Mouse (Mus musculus): Measurements from ENCODE around the gene Orm3. TPM values are rescaled to one million over a fixed set of nuclear protein-coding genes. Genes with fewer than 3 reads are reported as not detected.
A peak's percentile ranks its signal among the peaks of the same experiment; 100 is the strongest.
"Not testable (repeated sequence)": the region's sequence is repeated elsewhere in the genome, so short reads cannot be mapped to it uniquely, and the experiment has no call there.

Orm3 gene
- not detected in 2 replicates for polyA plus RNA-seq (2016; fragmentation: Nextera tagmentation; extraction: Ambion mirVana)

DNA sequence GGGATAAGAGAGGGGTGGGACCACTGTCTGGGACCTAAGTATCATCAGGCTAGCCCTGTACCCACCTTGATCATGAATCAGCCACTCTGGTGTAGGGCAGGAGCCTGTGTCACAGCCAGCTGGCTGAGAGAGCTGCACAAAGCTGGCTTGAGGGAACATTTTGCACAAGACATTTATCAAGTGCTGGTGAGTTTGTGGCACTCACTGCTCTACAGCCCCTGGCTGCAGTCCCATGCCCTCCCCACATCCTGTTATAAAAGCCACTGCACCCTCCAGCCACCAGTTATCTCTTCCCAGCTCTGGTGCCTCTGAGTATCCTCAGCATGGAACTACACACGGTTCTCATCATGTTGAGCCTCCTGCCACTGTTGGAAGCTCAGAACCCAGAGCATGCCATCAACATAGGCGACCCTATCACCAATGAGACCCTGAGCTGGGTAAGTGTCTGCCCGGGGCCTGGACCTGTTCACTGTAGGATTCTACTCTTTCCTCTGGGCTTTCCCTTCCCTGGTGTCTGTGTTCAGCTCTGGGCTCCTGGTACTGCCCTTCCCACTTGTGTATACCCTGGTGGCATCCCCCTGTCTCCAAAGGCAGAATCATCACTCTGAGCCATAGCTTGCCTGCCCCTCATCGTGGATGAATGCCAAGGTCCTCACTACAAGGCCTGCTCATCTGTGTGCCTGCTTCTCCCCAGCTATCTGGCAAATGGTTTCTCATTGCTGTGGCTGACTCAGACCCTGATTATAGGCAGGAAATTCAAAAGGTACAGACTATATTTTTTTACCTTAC is at the start of gene Orm3:
Orm3 (plus strand) TSS at position 286 of the 789 bp plus-strand sequence.
- Histone ChIP-seq H3K4me2 (no peak within 1 kb of the TSS), H3K9ac (replicated peaks) (no peak within 1 kb of the TSS), H3K36me3 (no peaks in the 10 kb centered on the region), H3K27me3 (no peaks in the 10 kb centered on the region), H3K27ac (no peak within 1 kb of the TSS), H3K4me1 (replicated peaks) (no peaks in the 10 kb centered on the region), H3K9me3 (no peaks in the 10 kb centered on the region), H3K4me3 (replicated peaks) (no peak within 1 kb of the TSS)
- WGBS: 75% methylated on average over 4 of the region's 4 CpGs
- no peak for ATAC-seq (ENCODE audit: insufficient number of reproducible peaks, insufficient read depth, low FRiP score, low TSS enrichment, low read depth)

DNA sequence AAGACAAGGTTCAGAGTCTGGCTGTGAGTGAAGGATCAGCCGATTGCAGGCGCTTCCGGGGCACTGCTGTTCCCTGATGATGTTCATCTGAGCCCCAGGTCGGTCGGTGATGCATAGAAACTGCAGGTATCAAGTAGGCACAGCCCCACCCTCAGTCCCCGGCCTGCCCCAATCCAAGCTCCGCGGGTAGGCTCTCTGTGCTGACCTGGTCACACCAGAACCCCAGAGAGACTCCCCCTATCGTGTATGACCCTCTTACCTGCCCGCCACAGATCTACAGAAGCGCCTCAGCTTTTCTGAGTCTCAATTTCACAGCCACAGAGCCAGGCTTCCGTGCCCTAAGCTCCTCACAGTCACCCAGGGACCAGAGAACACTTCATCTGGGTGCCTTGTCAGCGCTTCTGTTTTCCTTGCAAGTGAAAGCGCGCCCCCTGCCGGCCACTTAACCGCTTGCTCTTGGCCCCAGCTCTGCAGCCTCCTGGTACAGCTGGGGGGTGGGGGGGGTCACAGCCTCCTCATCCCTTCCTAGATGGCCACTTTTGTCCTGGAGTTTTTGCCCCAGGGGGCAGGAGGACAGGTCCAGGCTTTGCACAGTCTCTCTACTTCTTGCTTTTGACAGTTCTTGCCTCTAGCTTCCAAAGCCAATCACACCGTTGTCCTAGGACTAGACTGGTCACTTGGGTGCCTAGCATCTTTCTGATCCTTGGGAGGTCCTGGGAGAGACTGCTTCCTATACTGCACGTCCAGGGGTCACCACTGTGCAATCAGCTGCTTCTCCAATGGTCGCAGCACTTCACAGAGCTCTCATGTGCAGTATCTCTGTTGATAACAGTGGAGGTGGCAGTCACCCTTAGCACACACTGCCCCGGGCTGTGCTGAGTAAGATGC is 48.5 kb upstream of the Orm3 start:
- H3K27ac ChIP-seq: no peak overlapping the region
- ATAC-seq (ENCODE audit: insufficient number of reproducible peaks, insufficient read depth, low FRiP score, low TSS enrichment, low read depth): 0 out of 2 replicates have a peak, but pooled peaks have one; percentile 39
- WGBS: 32% methylated on average over 21 of the region's 21 CpGs
- no peaks in the 10 kb centered on the region for H3K27me3 ChIP-seq
- peaks cover 88% of the 10 kb centered on the region for H3K36me3 ChIP-seq
- no peak overlapping the region for H3K9ac ChIP-seq (replicated peaks)
- no peaks in the 10 kb centered on the region for H3K9me3 ChIP-seq
- H3K4me2 ChIP-seq: no peak overlapping the region
- H3K4me3 ChIP-seq (replicated peaks): no peak overlapping the region
- no peaks in the 10 kb centered on the region for H3K4me1 ChIP-seq (replicated peaks)

DNA sequence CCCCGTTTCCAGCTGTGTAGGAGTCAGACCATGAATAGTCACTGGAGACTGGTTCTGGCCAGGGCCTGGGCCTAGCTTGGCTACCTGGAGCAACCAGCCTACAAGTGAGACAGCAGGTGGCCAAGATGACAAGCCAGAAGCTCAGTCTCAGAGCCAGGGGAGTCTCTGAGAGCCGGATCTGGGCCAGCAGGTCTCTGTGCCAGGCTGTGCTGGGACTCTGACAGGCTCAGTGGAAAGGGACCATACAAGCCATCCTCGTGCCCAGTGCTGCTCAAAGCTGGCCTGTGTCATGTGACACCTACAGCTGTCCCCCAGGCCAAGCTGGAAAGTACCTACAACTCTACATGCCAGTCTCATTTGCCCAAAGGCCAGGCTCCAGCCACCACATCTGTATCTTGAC is 47.6 kb upstream of the Orm3 start:
- Histone ChIP-seq H3K4me3 (replicated peaks) (no peak overlapping the region), H3K4me1 (replicated peaks) (no peaks in the 10 kb centered on the region), H3K36me3 (peaks cover 88% of the 10 kb centered on the region), H3K4me2 (no peak overlapping the region), H3K9me3 (no peaks in the 10 kb centered on the region), H3K27ac (no peak overlapping the region), H3K9ac (replicated peaks) (no peak overlapping the region), H3K27me3 (no peaks in the 10 kb centered on the region)
- WGBS: 80% methylated on average over 3 of the region's 3 CpGs
- ATAC-seq (ENCODE audit: insufficient number of reproducible peaks, insufficient read depth, low FRiP score, low TSS enrichment, low read depth): no peak

DNA sequence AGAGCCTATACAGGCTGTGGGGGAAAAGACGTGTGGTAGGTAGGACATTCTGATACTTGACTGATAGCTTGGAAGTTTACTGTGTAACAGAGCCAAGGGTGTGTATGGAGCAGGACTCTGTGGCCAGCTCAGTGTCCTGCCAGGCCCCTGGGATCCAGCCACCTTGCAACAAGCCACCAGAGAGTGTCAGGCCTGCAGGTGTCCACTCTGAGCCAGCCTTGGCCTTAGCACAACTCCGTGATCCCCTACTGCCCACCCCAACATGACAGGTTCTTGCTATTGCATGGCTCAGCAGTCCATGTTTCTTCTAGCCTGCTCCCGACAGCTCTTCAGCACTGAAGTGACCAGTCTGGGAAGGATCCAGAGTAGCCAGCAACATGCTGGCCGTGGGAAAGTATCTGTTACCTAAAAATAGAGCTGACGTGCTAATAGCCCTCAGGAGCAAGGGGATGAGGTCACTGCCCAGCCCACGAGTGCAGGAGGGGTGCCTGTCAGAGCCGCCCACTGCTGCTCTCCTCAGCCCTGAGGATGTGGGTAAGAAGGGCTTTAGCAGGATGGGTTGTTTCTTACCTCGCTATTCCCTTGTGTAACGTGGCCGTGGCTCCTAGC is 45.6 kb upstream of the Orm3 start:
- Histone ChIP-seq H3K36me3 (peaks cover 93% of the 10 kb centered on the region), H3K4me2 (no peak overlapping the region), H3K27ac (no peak overlapping the region)

DNA sequence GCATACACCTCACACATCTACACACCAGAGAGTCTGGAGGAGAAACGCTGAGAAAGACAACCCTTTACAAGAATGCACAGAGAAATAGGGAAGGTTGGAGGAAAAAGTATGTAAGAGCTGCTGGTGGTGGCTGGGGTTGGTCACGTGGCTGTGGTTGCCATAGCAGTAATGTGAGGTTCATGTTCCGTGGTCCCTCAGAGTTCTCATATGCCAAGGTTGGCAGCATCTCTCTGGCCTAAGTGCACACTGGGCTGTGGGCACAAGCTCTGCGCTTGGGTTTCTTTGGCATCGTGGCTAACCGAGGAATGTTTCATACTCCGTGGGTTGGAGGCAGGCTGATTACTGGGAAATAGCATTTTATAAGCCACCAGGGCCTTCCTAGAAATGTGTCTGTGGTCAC is 44.5 kb upstream of the Orm3 start:
- H3K27me3 ChIP-seq: no peaks in the 10 kb centered on the region
- no peak overlapping the region for H3K9ac ChIP-seq (replicated peaks)
- no peak overlapping the region for H3K27ac ChIP-seq
- peaks cover 93% of the 10 kb centered on the region for H3K36me3 ChIP-seq
- no peak overlapping the region for H3K4me3 ChIP-seq (replicated peaks)
- H3K9me3 ChIP-seq: no peaks in the 10 kb centered on the region
- H3K4me1 ChIP-seq (replicated peaks): no peaks in the 10 kb centered on the region
- H3K4me2 ChIP-seq: no peak overlapping the region
- ATAC-seq (ENCODE audit: insufficient number of reproducible peaks, insufficient read depth, low FRiP score, low TSS enrichment, low read depth): no peak
- WGBS: 86% methylated on average over 7 of the region's 7 CpGs

More for the DNA sequence above, 45.6 kb upstream of the Orm3 start:
- Histone ChIP-seq H3K27me3 (no peaks in the 10 kb centered on the region), H3K9ac (replicated peaks) (no peak overlapping the region), H3K4me1 (replicated peaks) (no peaks in the 10 kb centered on the region), H3K4me3 (replicated peaks) (no peak overlapping the region), H3K9me3 (no peaks in the 10 kb centered on the region)
- ATAC-seq (ENCODE audit: insufficient number of reproducible peaks, insufficient read depth, low FRiP score, low TSS enrichment, low read depth): no peak
- 60% methylated on average over 10 of the region's 10 CpGs for WGBS

DNA sequence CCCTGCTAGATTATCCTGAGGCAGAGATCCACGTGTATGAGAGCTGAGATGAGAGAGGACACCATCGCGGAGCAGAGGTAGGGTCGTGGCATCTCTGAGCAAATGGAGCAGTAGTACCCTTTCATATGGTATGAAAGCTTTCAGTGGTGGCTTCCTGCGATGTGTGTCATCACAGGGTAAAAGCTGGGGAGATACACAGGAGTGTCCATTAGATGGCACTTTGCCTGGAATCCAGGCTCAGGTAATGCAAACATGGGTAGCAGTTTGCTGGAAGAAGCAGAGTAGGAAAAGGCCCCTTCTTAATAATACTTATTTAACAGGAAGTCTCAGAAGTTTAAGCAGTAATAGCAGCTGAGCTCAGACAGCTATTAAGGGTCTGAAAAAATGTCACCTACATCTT is 41.9 kb upstream of the Orm3 start:
- H3K4me1 ChIP-seq (replicated peaks): no peaks in the 10 kb centered on the region
- no peak overlapping the region for H3K27ac ChIP-seq
- no peak overlapping the region for H3K9ac ChIP-seq (replicated peaks)
- H3K4me2 ChIP-seq: no peak overlapping the region
- no peak overlapping the region for H3K4me3 ChIP-seq (replicated peaks)
- no peak for ATAC-seq (ENCODE audit: insufficient number of reproducible peaks, insufficient read depth, low FRiP score, low TSS enrichment, low read depth)
- WGBS: 75% methylated on average over 5 of the region's 5 CpGs
- no peaks in the 10 kb centered on the region; the same call in 1 of the 2 replicates for H3K27me3 ChIP-seq
- peaks cover 99% of the 10 kb centered on the region for H3K36me3 ChIP-seq
- no peaks in the 10 kb centered on the region for H3K9me3 ChIP-seq

DNA sequence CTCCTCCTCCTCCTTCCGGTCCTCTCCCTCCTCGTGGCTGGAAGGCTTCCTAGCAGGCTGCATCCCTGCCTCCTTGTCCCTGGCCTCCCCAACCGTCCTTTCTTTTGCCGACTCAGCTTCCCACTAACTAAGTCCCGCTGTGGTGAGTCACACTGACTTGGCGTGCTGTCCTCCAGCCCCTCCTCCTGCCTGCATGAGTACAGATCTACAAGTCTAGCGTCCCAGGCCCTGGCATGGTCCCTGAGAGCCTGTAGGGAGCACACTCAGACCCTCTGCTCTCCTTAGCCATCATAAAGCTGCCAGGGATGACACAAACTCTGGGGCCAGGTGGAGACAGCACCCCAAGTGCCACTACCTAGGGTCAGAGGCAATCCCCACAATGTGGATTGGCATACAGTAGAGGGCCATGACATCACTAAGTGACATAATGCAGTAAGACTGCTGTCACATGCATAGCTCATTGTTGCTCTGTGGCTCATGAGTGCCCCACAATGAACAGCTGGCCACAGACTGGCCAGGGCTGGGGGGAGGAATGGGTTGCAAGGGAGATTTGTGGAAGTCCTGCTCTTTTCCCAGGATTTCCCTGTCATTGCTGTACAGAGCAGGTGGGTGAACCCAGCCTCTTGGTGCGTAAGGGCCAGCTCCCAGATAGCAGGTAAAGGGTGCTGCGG is 39.8 kb upstream of the Orm3 start:
- Histone ChIP-seq H3K4me2 (no peak overlapping the region), H3K9ac (replicated peaks) (no peak overlapping the region), H3K36me3 (peaks cover 86% of the 10 kb centered on the region), H3K27me3 (no peaks in the 10 kb centered on the region; the same call in 1 of the 2 replicates), H3K4me1 (replicated peaks) (no peaks in the 10 kb centered on the region), H3K4me3 (replicated peaks) (no peak overlapping the region), H3K9me3 (no peaks in the 10 kb centered on the region), H3K27ac (no peak overlapping the region)
- WGBS: 75% methylated on average over 9 of the region's 9 CpGs
- no peak for ATAC-seq (ENCODE audit: insufficient number of reproducible peaks, insufficient read depth, low FRiP score, low TSS enrichment, low read depth)

DNA sequence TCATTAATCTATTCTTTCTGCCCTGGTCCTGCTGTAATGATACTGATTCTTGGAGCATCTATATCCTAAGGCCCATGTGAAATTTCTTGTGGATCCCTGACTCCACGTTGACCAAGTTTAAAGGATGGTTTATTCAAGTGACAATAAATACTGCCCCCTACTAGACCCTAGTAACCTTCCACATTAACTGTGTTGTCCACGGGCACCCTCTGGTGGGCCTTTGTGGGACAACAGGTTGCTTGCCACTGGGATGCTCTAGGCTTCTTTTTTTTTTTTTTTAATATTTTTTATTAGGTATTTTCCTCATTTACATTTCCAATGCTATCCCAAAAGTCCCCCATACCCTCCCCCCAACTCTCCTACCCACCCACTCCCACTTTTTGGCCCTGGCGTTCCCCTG is 36.4 kb upstream of the Orm3 start:
- H3K4me2 ChIP-seq; H3K27ac ChIP-seq; H3K4me1 ChIP-seq (replicated peaks); H3K4me3 ChIP-seq (replicated peaks); H3K9ac ChIP-seq (replicated peaks); H3K9me3 ChIP-seq; ATAC-seq (ENCODE audit: insufficient number of reproducible peaks, insufficient read depth, low FRiP score, low TSS enrichment, low read depth); H3K27me3 ChIP-seq: not testable (repeated sequence)
- WGBS: 29% methylated on average over 3 of the region's 3 CpGs
- peaks cover 86% of the 10 kb centered on the region for H3K36me3 ChIP-seq

DNA sequence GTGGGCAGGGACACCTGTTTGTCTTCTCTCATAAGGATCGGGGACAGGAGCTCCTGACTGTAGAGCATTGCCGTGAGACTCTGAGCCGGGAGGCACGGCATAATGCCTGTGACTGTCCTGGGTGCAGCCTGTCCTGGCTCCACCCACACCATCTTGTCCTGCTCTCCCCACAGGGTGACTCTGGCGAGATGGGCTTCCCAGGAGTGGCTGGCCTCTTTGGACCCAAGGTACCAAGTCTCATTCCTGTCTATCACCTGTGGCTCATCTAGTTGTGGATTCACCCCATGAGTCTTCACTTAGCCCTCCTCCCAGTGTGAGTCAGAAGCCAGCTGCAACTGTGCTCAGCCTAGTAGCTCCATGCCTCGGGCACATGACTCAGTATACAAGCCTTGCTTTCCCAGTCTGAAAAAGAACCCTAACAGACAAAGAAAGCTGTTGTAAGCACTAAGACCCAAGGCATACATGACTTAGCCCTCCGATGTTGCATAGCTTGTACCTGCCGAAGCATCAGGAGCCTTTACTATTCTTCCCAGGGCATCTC is 32.6 kb upstream of the Orm3 start:
- ATAC-seq (ENCODE audit: insufficient number of reproducible peaks, insufficient read depth, low FRiP score, low TSS enrichment, low read depth): no peak
- H3K27me3 ChIP-seq: no peaks in the 10 kb centered on the region; the same call in 1 of the 2 replicates
- H3K4me1 ChIP-seq (replicated peaks): no peaks in the 10 kb centered on the region

DNA sequence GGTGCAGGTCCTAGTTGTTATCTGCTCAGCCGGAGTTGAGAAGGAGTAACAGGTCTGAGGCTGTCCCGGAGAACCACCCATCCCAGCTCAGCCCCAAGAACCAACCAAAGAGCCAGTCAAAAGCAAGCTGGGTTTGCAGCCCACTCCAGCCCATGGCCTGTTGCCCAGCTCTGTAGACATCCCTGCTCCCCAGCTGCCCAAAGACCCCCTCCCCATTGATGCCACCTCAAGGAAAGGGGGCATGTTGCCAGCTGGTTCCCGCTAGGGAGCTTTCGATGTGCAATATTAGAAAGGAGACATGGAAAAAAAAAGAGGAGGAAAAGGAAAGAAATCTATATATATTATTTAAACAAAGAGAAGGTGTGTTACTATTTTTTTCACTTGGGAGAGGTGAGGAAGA is 22.6 kb upstream of the Orm3 start:
- 86% methylated on average over 4 of the region's 4 CpGs for WGBS
- no peak overlapping the region for H3K4me3 ChIP-seq (replicated peaks)
- no peak overlapping the region for H3K27ac ChIP-seq
- no peak overlapping the region for H3K9ac ChIP-seq (replicated peaks)
- H3K4me1 ChIP-seq (replicated peaks): no peaks in the 10 kb centered on the region
- peaks cover 53% of the 10 kb centered on the region for H3K36me3 ChIP-seq
- ATAC-seq (ENCODE audit: insufficient number of reproducible peaks, insufficient read depth, low FRiP score, low TSS enrichment, low read depth): no peak
- no peaks in the 10 kb centered on the region for H3K27me3 ChIP-seq
- no peaks in the 10 kb centered on the region for H3K9me3 ChIP-seq
- H3K4me2 ChIP-seq: no peak overlapping the region

More for the DNA sequence above, 32.6 kb upstream of the Orm3 start:
- H3K4me2 ChIP-seq: no peak overlapping the region
- WGBS: 87% methylated on average over 8 of the region's 8 CpGs
- H3K36me3 ChIP-seq: peaks cover 85% of the 10 kb centered on the region
- no peak overlapping the region for H3K4me3 ChIP-seq (replicated peaks)
- no peak overlapping the region for H3K9ac ChIP-seq (replicated peaks)
- 0 out of 2 replicates have a peak, but pooled peaks cover 3% of the 10 kb centered on the region for H3K9me3 ChIP-seq
- no peak overlapping the region for H3K27ac ChIP-seq
